20 mouse cellular contexts compared by ENCODE assay signal in genomic region chr11:11108922-11109321, GRCm38 (mm10). TPM values are rescaled to one million over a fixed set of nuclear protein-coding genes. Genes with fewer than 3 reads are reported as not detected.
"Had no signal": no experiment of that assay in that cellular context is flagged by ENCODE, and none has a peak within 500 bp of the region (broad histone marks: within the 10 kb centered on the region; RNA-seq: fewer than 3 reads in every experiment).

No protein-coding gene starts in this region.

- DNase-seq: kidney, postnatal 36 days; left cerebral cortex, postnatal 4 days; liver, embryonic 13.5 days; lung, adult 2 months; lung, postnatal 14 days; lung, postnatal 4 days; retina, postnatal 1 day; right cerebral cortex, postnatal 25 days; thymus, adult 18-20 months; thymus, postnatal 36 days had no signal

- H3K36me3 ChIP-seq: limb, embryonic 12.5 days; limb, embryonic 15.5 days; liver, embryonic 13.5 days; midbrain, embryonic 15.5 days had no signal

- H3K4me1 ChIP-seq: liver, embryonic 13.5 days had no signal

- H3K4me3 ChIP-seq: limb, embryonic 12.5 days; limb, embryonic 15.5 days; liver, embryonic 13.5 days; midbrain, embryonic 15.5 days; myocyte had no signal

- ATAC-seq: intestine, postnatal 0 days; midbrain, embryonic 15.5 days had no signal

- H3K4me2 ChIP-seq: limb, embryonic 12.5 days; limb, embryonic 15.5 days; liver, embryonic 13.5 days; midbrain, embryonic 11.5 days; midbrain, embryonic 15.5 days had no signal

- H3K27ac ChIP-seq: limb, embryonic 12.5 days; limb, embryonic 15.5 days; liver, embryonic 13.5 days; midbrain, embryonic 15.5 days had no signal

- H3K9ac ChIP-seq: limb, embryonic 12.5 days; limb, embryonic 15.5 days; liver, embryonic 13.5 days; midbrain, embryonic 15.5 days had no signal

- H3K9me3 ChIP-seq: limb, embryonic 12.5 days; limb, embryonic 15.5 days; liver, embryonic 13.5 days; midbrain, embryonic 15.5 days had no signal

RNA-seq across cellular contexts. Expression of gene Vwc2, which starts 5.1 kb away (rescaled TPM):
- total RNA-seq: megakaryocyte progenitor cell, adult 5-6 weeks; megakaryocyte-erythroid progenitor cell, adult 5-6 weeks; monocyte, adult 5-6 weeks; neutrophil, adult 5-6 weeks had no signal
